Mouse (Mus musculus) liver, postnatal 0 days (tissue): ENCODE measurements around the gene Tmem170b.

ENCODE experiments used
- CTCF ChIP-seq: sonication (generic); IDR thresholded peaks from 2 replicates; pipeline ENCODE4 v1.5.1; 2016; ENCODE audit warnings: antibody characterized with exemption, low read depth
- EP300 ChIP-seq: IDR thresholded peaks from 2 replicates; pipeline ENCODE4 v1.6.1; 2016; ENCODE audit warnings: antibody characterized with exemption, low read depth, mild to moderate bottlenecking

DNA sequence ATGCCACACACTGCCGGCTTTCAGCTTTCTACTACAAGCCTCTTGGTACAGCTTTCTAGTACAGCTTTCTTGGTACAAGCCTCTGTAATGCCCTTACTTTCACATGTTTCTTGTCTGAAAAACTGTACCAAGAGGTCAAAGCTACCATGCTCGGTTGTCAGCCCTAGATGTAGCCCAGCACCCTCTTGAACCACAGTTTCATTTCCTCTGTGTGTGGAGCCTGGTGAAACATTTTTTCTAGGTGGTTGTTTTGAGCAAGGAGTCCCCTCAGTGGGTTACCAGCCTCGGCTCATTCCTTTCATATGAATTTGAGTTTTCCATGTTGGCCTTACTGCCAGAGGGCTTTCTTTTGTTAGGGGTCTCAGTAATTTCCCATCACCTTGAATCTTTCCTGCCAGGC, 4.7 kb upstream of the Tmem170b start:
- TF ChIP-seq EP300 (no peak), CTCF (no peak)
